Mouse (Mus musculus) Patski (cell line): ENCODE measurements at regions not wholly inside any gene's neighbourhood (a gene's known extent, or its start where the extent isn't known, plus 50 kb on each side); places are given as distances from the start of the nearest gene placed in this dataset.

Experiments
- ATAC-seq: fragments of 100-300 bp; one replicate; pipeline ENCODE4 v1.8.0; 2021
- CTCF ChIA-PET: fragments of 350-600 bp; sonication (Branson Sonifier 250); formaldehyde crosslinking; loops from one replicate; lab custom pipeline; 2022; ENCODE audit warnings: inconsistent platforms; lab: Charles Lee
- POLR2A ChIA-PET: fragments of 350-600 bp; sonication (Branson Sonifier 250); formaldehyde crosslinking; loops from one replicate; lab custom pipeline; 2022; ENCODE audit warnings: antibody characterized with exemption, inconsistent platforms; lab: Charles Lee
- DNase-seq: peaks from one replicate; pipeline ENCODE4 v3.0.0-alpha.2; 2011; ENCODE audit warnings: low read depth, low spot score
- H3K27me3 ChIP-seq: fragments of 371-371 bp; one replicate; pipeline ENCODE4 v1.5.1; 2021
- CTCF ChIP-seq: fragments of 100-300 bp; IDR thresholded peaks from one replicate; pipeline ENCODE4 v1.5.1; 2021
- in situ Hi-C: fragments of 300-500 bp; cut with MboI; formaldehyde crosslinking; loops from 3 replicates; pipeline ENCODE4 v1.11.1; 2018; ENCODE audit warnings: low pct_unique_long_range_greater_than_20kb, mixed read lengths

GRCm38 (mm10) chr10:68378212-68378611 is 99.7 kb upstream of the Arid5b start:
- ATAC-seq: no peak
- ChIA-PET POLR2A (interaction anchor here (0.6 kb wide), 1 partner anchor 1056 kb away, joined by 4 read pairs; no protein-coding TSS in a partner anchor), CTCF (no interaction called here)
- no peak for DNase-seq
- H3K27me3 ChIP-seq: no peaks in the 10 kb centered on the region
- TF ChIP-seq CTCF: no peak
- in situ Hi-C loops: no loop called here

- DNase-seq: no peak
- ChIA-PET CTCF (interaction anchor here (0.7 kb wide), 1 partner anchor 22 kb away, joined by 3 read pairs; no protein-coding TSS in a partner anchor), POLR2A (no interaction called here)
- in situ Hi-C loops: no loop called here
- ATAC-seq: no peak
- no peaks in the 10 kb centered on the region for H3K27me3 ChIP-seq
- no peak for TF ChIP-seq CTCF
These were observed 98.9 kb upstream of the Arid5b start for GRCm38 (mm10) chr10:68377479-68377878.

GRCm38 (mm10) chr10:68373875-68374274 is 95.3 kb upstream of the Arid5b start:
- no peak for DNase-seq
- ATAC-seq: no peak
- ChIA-PET CTCF (no interaction called here), POLR2A (no interaction called here)
- no peak for TF ChIP-seq CTCF
- no peaks in the 10 kb centered on the region for H3K27me3 ChIP-seq
- in situ Hi-C loops: no loop called here

GRCm38 (mm10) chr10:68371785-68372184 is 93.2 kb upstream of the Arid5b start:
- ATAC-seq (no peak), DNase-seq (no peak)
- CTCF ChIA-PET: no interaction called here
- POLR2A ChIA-PET: no interaction called here
- no peak for TF ChIP-seq CTCF
- H3K27me3 ChIP-seq: no peaks in the 10 kb centered on the region
- in situ Hi-C loops: no loop called here

- H3K27me3 ChIP-seq: no peaks in the 10 kb centered on the region
- ChIA-PET POLR2A (no interaction called here), CTCF (no interaction called here)
- in situ Hi-C loops: no loop called here
- TF ChIP-seq CTCF: no peak
- ATAC-seq (no peak), DNase-seq (no peak)
These were observed 92.4 kb upstream of the Arid5b start for GRCm38 (mm10) chr10:68370986-68371385.

- in situ Hi-C loops: no loop called here
- CTCF ChIA-PET: interaction anchor here (1.8 kb wide), 1 partner anchor 14 kb away, joined by 4 read pairs; no protein-coding TSS in a partner anchor
- ATAC-seq: no peak
These were observed 88.3 kb upstream of the Arid5b start for GRCm38 (mm10) chr10:68366796-68367195.

GRCm38 (mm10) chr10:68360765-68361483 is 82.4 kb upstream of the Arid5b start:
- ATAC-seq: no peak
- DNase-seq: no peak
- CTCF ChIA-PET: no interaction called here
- in situ Hi-C loops: no loop called here
- TF ChIP-seq CTCF: no peak
- no peaks in the 10 kb centered on the region for H3K27me3 ChIP-seq
- POLR2A ChIA-PET: no interaction called here

More at GRCm38 (mm10) chr10:68366796-68367195, 88.3 kb upstream of the Arid5b start:
- no peaks in the 10 kb centered on the region for H3K27me3 ChIP-seq
- TF ChIP-seq CTCF: no peak
- DNase-seq: no peak
- POLR2A ChIA-PET: no interaction called here

- ATAC-seq (no peak), DNase-seq (no peak)
- POLR2A ChIA-PET: no interaction called here
- CTCF ChIA-PET: interaction anchor here (1.1 kb wide), 1 partner anchor 10 kb away, joined by 3 read pairs; no protein-coding TSS in a partner anchor
- in situ Hi-C loops: loop anchor here (5.0 kb wide), 1 partner anchor 77 kb away; no protein-coding TSS in a partner anchor
- peak; percentile 40 for TF ChIP-seq CTCF
- H3K27me3 ChIP-seq: no peaks in the 10 kb centered on the region
These were observed 80.6 kb upstream of the Arid5b start for GRCm38 (mm10) chr10:68359135-68359534.

- ChIA-PET POLR2A (interaction anchor here (0.6 kb wide), 1 partner anchor 356 kb away, joined by 3 read pairs; no protein-coding TSS in a partner anchor), CTCF (interaction anchor here (1.2 to 1.4 kb wide), 3 partner anchors 37 to 108 kb away, joined by 3 to 7 read pairs (median 3); no protein-coding TSS in a partner anchor)
- TF ChIP-seq CTCF: peak; percentile 59
- no peak for DNase-seq
- in situ Hi-C loops: loop anchor here (5.0 kb wide), 1 partner anchor 75 kb away; no protein-coding TSS in a partner anchor
- H3K27me3 ChIP-seq: no peaks in the 10 kb centered on the region
- ATAC-seq: no peak
These were observed 78.4 kb upstream of the Arid5b start for GRCm38 (mm10) chr10:68356973-68357372.

GRCm38 (mm10) chr10:68356521-68356920 is 78.0 kb upstream of the Arid5b start:
- in situ Hi-C loops: loop anchor here (5.0 kb wide), 1 partner anchor 74 kb away; no protein-coding TSS in a partner anchor
- POLR2A ChIA-PET: interaction anchor here (0.6 kb wide), 1 partner anchor 357 kb away, joined by 3 read pairs; no protein-coding TSS in a partner anchor
- ATAC-seq (no peak), DNase-seq (no peak)
- no peak for TF ChIP-seq CTCF
- CTCF ChIA-PET: interaction anchor here (1.3 to 1.4 kb wide), 2 partner anchors 37 to 96 kb away, joined by 3 read pairs; no protein-coding TSS in a partner anchor
- no peaks in the 10 kb centered on the region for H3K27me3 ChIP-seq

GRCm38 (mm10) chr10:68356093-68356485 is 77.5 kb upstream of the Arid5b start:
- in situ Hi-C loops: loop anchor here (5.0 kb wide), 1 partner anchor 74 kb away; no protein-coding TSS in a partner anchor
- ChIA-PET CTCF (interaction anchor here (0.9 to 1.4 kb wide), 2 partner anchors 21 to 97 kb away, joined by 3 read pairs; no protein-coding TSS in a partner anchor), POLR2A (no interaction called here)
- ATAC-seq (no peak), DNase-seq (no peak)
- no peaks in the 10 kb centered on the region for H3K27me3 ChIP-seq
- TF ChIP-seq CTCF: no peak
